Mouse (Mus musculus) neural tube, embryonic 14.5 days (tissue): ENCODE measurements at regions not wholly inside any gene's neighbourhood (a gene's known extent, or its start where the extent isn't known, plus 50 kb on each side); places are given as distances from the start of the nearest gene placed in this dataset.

Experiments used
- ATAC-seq: fragments of 200-750 bp; cut with Nextera tagmentation; 2 replicates; pipeline ENCODE4 v1.8.0; 2017; ENCODE audit warnings: low read depth, mild to moderate bottlenecking, moderate TSS enrichment, moderate library complexity
- H3K27ac ChIP-seq: fragments of 300-500 bp; sonication (generic); 2 replicates; pipeline ENCODE4 v1.5.1; 2014; ENCODE audit warnings: low read depth, mild to moderate bottlenecking, control low read depth, low read length, moderate library complexity, mixed read lengths
- H3K27me3 ChIP-seq: fragments of 300-500 bp; sonication (generic); 2 replicates; pipeline ENCODE4 v1.6.1; 2014; ENCODE audit warnings: low read length; ENCODE audit not compliant: control insufficient read depth, insufficient read depth
- H3K36me3 ChIP-seq: fragments of 300-500 bp; sonication (generic); 2 replicates; pipeline ENCODE4 v1.6.1; 2014; ENCODE audit warnings: low read length, mixed read lengths; ENCODE audit not compliant: control insufficient read depth, insufficient read depth
- H3K4me1 ChIP-seq: fragments of 300-500 bp; sonication (generic); 2 replicates; pipeline ENCODE4 v1.6.1; 2014; ENCODE audit warnings: low read length; ENCODE audit not compliant: control insufficient read depth, insufficient read depth
- H3K4me2 ChIP-seq: fragments of 300-500 bp; sonication (generic); 2 replicates; pipeline ENCODE4 v1.6.1; 2014; ENCODE audit warnings: mild to moderate bottlenecking, low read depth, low read length, control low read depth
- H3K4me3 ChIP-seq: fragments of 300-500 bp; sonication (generic); 2 replicates; pipeline ENCODE4 v1.5.1; 2014; ENCODE audit warnings: low read depth, low read length, control low read depth, mixed read lengths
- H3K9ac ChIP-seq: fragments of 300-500 bp; sonication (generic); replicated peaks from 2 replicates; pipeline ENCODE4 v1.6.1; 2014; ENCODE audit warnings: low read depth, mild to moderate bottlenecking, control low read depth, low read length, mixed read lengths
- H3K9me3 ChIP-seq: fragments of 300-500 bp; sonication (generic); 2 replicates; pipeline ENCODE4 v1.6.1; 2016; ENCODE audit warnings: low read length; ENCODE audit not compliant: control insufficient read depth
- WGBS: fragments of 180-500 bp; shearing (Covaris S2); extraction: QIAGEN DNeasy Blood & Tissue Kit; methylation state at CpG from one replicate; pipeline ENCODE4 v1.1.7; 2014; 5-methylcytosine and 5-hydroxymethylcytosine counted together

DNA sequence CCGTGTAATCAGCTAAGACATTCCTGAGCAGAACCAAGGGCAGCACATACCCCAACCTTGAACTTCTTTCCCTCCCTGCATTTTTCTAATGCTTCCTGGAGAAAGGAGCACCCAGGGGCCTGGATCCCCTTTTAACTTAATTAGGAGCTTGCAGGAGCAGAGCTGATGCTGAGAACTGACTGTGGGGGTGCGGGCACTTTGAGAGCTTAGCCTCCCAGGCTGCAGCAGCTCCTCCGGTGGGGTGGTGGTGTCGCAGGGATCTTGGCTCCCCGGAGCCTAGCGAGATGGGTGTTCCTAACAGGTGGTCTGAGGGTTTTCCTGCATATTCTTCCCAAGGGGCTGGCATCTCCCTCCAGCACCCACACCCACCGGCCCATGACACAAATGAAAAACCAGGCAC lies 289.4 kb downstream of the Mycn start:
- H3K9me3 ChIP-seq, result no peaks in the 10 kb centered on the region
- no peak overlapping the region for H3K9ac ChIP-seq
- no peaks in the 10 kb centered on the region for H3K27me3 ChIP-seq
- WGBS, result 51% methylated on average over 7 of the region's 7 CpGs
- no peaks in the 10 kb centered on the region for H3K36me3 ChIP-seq
- no peaks in the 10 kb centered on the region for H3K4me1 ChIP-seq
- no peak overlapping the region for H3K27ac ChIP-seq
- H3K4me3 ChIP-seq, result no peak overlapping the region
- no peak overlapping the region for H3K4me2 ChIP-seq
- ATAC-seq, result no peak

- H3K9me3 ChIP-seq, result no peaks in the 10 kb centered on the region
- ATAC-seq, result no peak
- no peak overlapping the region for H3K9ac ChIP-seq
- H3K4me1 ChIP-seq, result no peaks in the 10 kb centered on the region
- no peak overlapping the region for H3K27ac ChIP-seq
- no peaks in the 10 kb centered on the region for H3K36me3 ChIP-seq
- WGBS, result 100% methylated on average over 1 of the region's 1 CpGs
- H3K4me3 ChIP-seq, result no peak overlapping the region
- H3K27me3 ChIP-seq, result no peaks in the 10 kb centered on the region
- no peak overlapping the region for H3K4me2 ChIP-seq
These were observed 291.4 kb downstream of the Mycn start for GRCm38 (mm10) chr12:12650309-12650708.

DNA sequence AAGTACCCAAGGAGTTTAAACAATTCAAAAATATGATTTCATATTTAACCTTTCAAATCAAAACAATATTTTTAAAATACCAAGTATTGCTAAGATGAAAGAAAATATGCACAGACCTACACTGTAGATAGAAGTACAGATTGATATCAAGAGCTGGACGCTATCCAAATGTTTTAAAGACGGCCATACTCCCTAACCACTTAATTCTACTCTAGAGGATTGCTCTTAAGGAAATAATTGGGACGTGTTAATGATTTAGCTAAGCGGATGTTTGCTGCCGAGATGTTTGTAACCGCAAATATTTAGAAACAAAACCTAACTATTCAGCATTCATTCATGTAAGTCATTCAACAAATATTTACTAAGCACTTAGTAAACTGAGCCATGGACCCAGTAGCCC lies 294.2 kb downstream of the Mycn start:
- H3K9me3 ChIP-seq, result no peaks in the 10 kb centered on the region
- no peak overlapping the region for H3K27ac ChIP-seq
- H3K9ac ChIP-seq, result no peak overlapping the region
- H3K4me3 ChIP-seq, result no peak overlapping the region
- H3K4me1 ChIP-seq, result no peaks in the 10 kb centered on the region
- WGBS, result 63% methylated on average over 6 of the region's 6 CpGs
- no peak overlapping the region for H3K4me2 ChIP-seq
- no peaks in the 10 kb centered on the region for H3K27me3 ChIP-seq
- no peaks in the 10 kb centered on the region for H3K36me3 ChIP-seq
- no peak for ATAC-seq

- no peaks in the 10 kb centered on the region for H3K27me3 ChIP-seq
- H3K9ac ChIP-seq, result no peak overlapping the region
- WGBS, result 84% methylated on average over 4 of the region's 4 CpGs
- no peaks in the 10 kb centered on the region for H3K36me3 ChIP-seq
- ATAC-seq, result no peak
- no peaks in the 10 kb centered on the region for H3K9me3 ChIP-seq
- no peak overlapping the region for H3K27ac ChIP-seq
- no peak overlapping the region for H3K4me2 ChIP-seq
- no peak overlapping the region for H3K4me3 ChIP-seq
- no peaks in the 10 kb centered on the region for H3K4me1 ChIP-seq
These were observed 296.5 kb downstream of the Mycn start for GRCm38 (mm10) chr12:12645183-12645582.

GRCm38 (mm10) chr12:12643247-12643963 lies 298.3 kb downstream of the Mycn start:
- Histone ChIP-seq H3K4me1 (no peaks in the 10 kb centered on the region), H3K27ac (no peak overlapping the region), H3K36me3 (no peaks in the 10 kb centered on the region), H3K27me3 (no peaks in the 10 kb centered on the region), H3K4me3 (no peak overlapping the region), H3K4me2 (no peak overlapping the region), H3K9ac (no peak overlapping the region), H3K9me3 (no peaks in the 10 kb centered on the region)
- ATAC-seq, result no peak
- 76% methylated on average over 11 of the region's 11 CpGs for WGBS

GRCm38 (mm10) chr12:12635308-12635707 lies 306.4 kb downstream of the Mycn start:
- WGBS, result 34% methylated on average over 3 of the region's 3 CpGs
- no peaks in the 10 kb centered on the region for H3K27me3 ChIP-seq
- H3K4me3 ChIP-seq, result no peak overlapping the region
- ATAC-seq, result peak; percentile 58; the same call in 1 of the 2 replicates
- no peaks in the 10 kb centered on the region for H3K9me3 ChIP-seq
- H3K27ac ChIP-seq, result 0 out of 2 replicates have a peak overlapping the region, but pooled peaks have one; percentile 40
- no peaks in the 10 kb centered on the region for H3K4me1 ChIP-seq
- H3K9ac ChIP-seq, result no peak overlapping the region
- no peaks in the 10 kb centered on the region for H3K36me3 ChIP-seq
- no peak overlapping the region for H3K4me2 ChIP-seq

GRCm38 (mm10) chr12:12627597-12627996 lies 314.1 kb downstream of the Mycn start:
- no peaks in the 10 kb centered on the region for H3K9me3 ChIP-seq
- no peak overlapping the region for H3K4me2 ChIP-seq
- H3K27me3 ChIP-seq, result no peaks in the 10 kb centered on the region
- ATAC-seq, result no peak
- H3K9ac ChIP-seq, result no peak overlapping the region
- H3K27ac ChIP-seq, result no peak overlapping the region
- no peak overlapping the region for H3K4me3 ChIP-seq
- no peaks in the 10 kb centered on the region for H3K4me1 ChIP-seq
- WGBS, result 97% methylated on average over 4 of the region's 4 CpGs
- no peaks in the 10 kb centered on the region for H3K36me3 ChIP-seq

DNA sequence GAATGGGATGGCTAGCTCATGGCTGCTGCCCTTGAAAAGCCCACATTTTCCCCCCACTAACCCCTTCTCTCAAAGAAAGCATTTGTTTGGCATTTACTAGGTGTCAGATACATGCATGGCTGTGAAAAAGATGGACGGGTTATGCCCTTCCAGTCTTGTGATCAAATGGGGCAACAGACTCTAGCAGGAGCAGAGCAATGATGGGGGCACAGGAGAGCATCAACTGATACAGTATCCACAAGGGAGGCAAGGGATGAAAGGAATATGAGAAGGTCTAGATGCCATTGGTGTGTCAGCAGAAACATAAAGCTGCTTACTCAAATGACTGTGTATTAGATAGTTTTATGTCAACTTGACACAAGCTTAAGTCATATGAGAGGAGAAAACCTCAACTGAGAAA lies 315.9 kb downstream of the Mycn start:
- WGBS, result 93% methylated on average over 1 of the region's 1 CpGs
- H3K4me2 ChIP-seq, result no peak overlapping the region
- no peaks in the 10 kb centered on the region for H3K36me3 ChIP-seq
- no peak overlapping the region for H3K4me3 ChIP-seq
- no peak for ATAC-seq
- H3K9ac ChIP-seq, result no peak overlapping the region
- H3K9me3 ChIP-seq, result no peaks in the 10 kb centered on the region
- no peaks in the 10 kb centered on the region for H3K4me1 ChIP-seq
- H3K27me3 ChIP-seq, result no peaks in the 10 kb centered on the region
- no peak overlapping the region for H3K27ac ChIP-seq

- Histone ChIP-seq H3K4me2 (no peak overlapping the region), H3K4me1 (no peaks in the 10 kb centered on the region), H3K27me3 (no peaks in the 10 kb centered on the region), H3K9me3 (no peaks in the 10 kb centered on the region), H3K27ac (no peak overlapping the region), H3K9ac (no peak overlapping the region), H3K4me3 (no peak overlapping the region), H3K36me3 (no peaks in the 10 kb centered on the region)
- WGBS, result 14% methylated on average over 5 of the region's 5 CpGs
- ATAC-seq, result peak; percentile 84
These were observed 318.9 kb downstream of the Mycn start for GRCm38 (mm10) chr12:12622712-12623292.
